Mouse (Mus musculus) stomach, embryonic 15.5 days (tissue): ENCODE results near the gene Schip1. TPM values are rescaled to one million over a fixed set of nuclear protein-coding genes. Genes with fewer than 3 reads are reported as not detected.
A peak's percentile ranks its signal among the peaks of the same experiment; 100 is the strongest.

Experiments
- ATAC-seq: fragments of 200-750 bp; cut with Nextera tagmentation; 2 replicates; pipeline ENCODE4 v1.8.0; 2017; ENCODE audit warnings: low read depth, moderate number of reproducible peaks, moderate TSS enrichment; ENCODE audit not compliant: insufficient read depth, low FRiP score
- H3K27ac ChIP-seq: fragments of 300-500 bp; sonication (generic); 2 replicates; pipeline ENCODE4 v1.5.1; 2015; ENCODE audit warnings: mild to moderate bottlenecking, inconsistent platforms
- H3K27me3 ChIP-seq: fragments of 300-500 bp; sonication (generic); replicated peaks from 2 replicates; pipeline ENCODE4 v1.6.1; 2015; ENCODE audit warnings: inconsistent platforms
- H3K36me3 ChIP-seq: fragments of 300-500 bp; sonication (generic); 2 replicates; pipeline ENCODE4 v1.6.1; 2015; ENCODE audit warnings: inconsistent platforms
- H3K4me1 ChIP-seq: fragments of 300-500 bp; sonication (generic); 2 replicates; pipeline ENCODE4 v1.6.1; 2015; ENCODE audit warnings: inconsistent platforms
- H3K4me2 ChIP-seq: fragments of 300-500 bp; sonication (generic); 2 replicates; pipeline ENCODE4 v1.6.1; 2015; ENCODE audit warnings: mild to moderate bottlenecking, inconsistent platforms
- H3K4me3 ChIP-seq: fragments of 300-500 bp; sonication (generic); replicated peaks from 2 replicates; pipeline ENCODE4 v1.5.1; 2015; ENCODE audit warnings: inconsistent platforms
- H3K9ac ChIP-seq: fragments of 300-500 bp; sonication (generic); 2 replicates; pipeline ENCODE4 v1.6.1; 2015; ENCODE audit warnings: inconsistent platforms
- H3K9me3 ChIP-seq: fragments of 300-500 bp; sonication (generic); 2 replicates; pipeline ENCODE4 v1.6.1; 2016; ENCODE audit warnings: inconsistent platforms
- WGBS: fragments of 180-500 bp; shearing (Covaris S2); methylation state at CpG from one replicate; pipeline ENCODE4 v1.1.7; 2015; 5-methylcytosine and 5-hydroxymethylcytosine counted together
- polyA plus RNA-seq: library from polyadenylated mRNA; unstranded; fragments of >200 nt; fragmentation: Nextera tagmentation; extraction: Ambion mirVana; gene quantifications from 2 replicates; pipeline ENCODE4 v1.2.1, GENCODE M21; 2015

Schip1 gene
- polyA plus RNA-seq, 1 experiment from 2014 or later = 49.4 TPM

GRCm38 (mm10) chr3:68243239-68243638 lies 178.6 kb downstream of the Schip1 start:
- WGBS = 57% methylated on average over 3 of the region's 3 CpGs
- no peak for ATAC-seq
- H3K27me3 ChIP-seq = no peaks in the 10 kb centered on the region
- H3K9me3 ChIP-seq = no peaks in the 10 kb centered on the region
- H3K4me1 ChIP-seq = no peaks in the 10 kb centered on the region
- H3K4me2 ChIP-seq = no peak overlapping the region
- no peak overlapping the region for H3K9ac ChIP-seq
- no peaks in the 10 kb centered on the region for H3K36me3 ChIP-seq
- no peak overlapping the region for H3K27ac ChIP-seq
- H3K4me3 ChIP-seq = no peak overlapping the region

- Histone ChIP-seq H3K36me3 (no peaks in the 10 kb centered on the region), H3K27me3 (no peaks in the 10 kb centered on the region), H3K4me3 (no peak overlapping the region), H3K4me2 (no peak overlapping the region), H3K27ac (no peak overlapping the region), H3K4me1 (no peaks in the 10 kb centered on the region), H3K9ac (no peak overlapping the region), H3K9me3 (no peaks in the 10 kb centered on the region)
- ATAC-seq = peak; percentile 22; the same call in 1 of the 2 replicates
- 57% methylated on average over 4 of the region's 4 CpGs for WGBS
Measured at GRCm38 (mm10) chr3:68246154-68246553, 181.6 kb downstream of the Schip1 start.

- 54% methylated on average over 2 of the region's 2 CpGs for WGBS
- no peaks in the 10 kb centered on the region for H3K4me1 ChIP-seq
- H3K4me3 ChIP-seq = no peak overlapping the region
Measured at GRCm38 (mm10) chr3:68250589-68250988, 186.0 kb downstream of the Schip1 start.

GRCm38 (mm10) chr3:68252335-68252734 lies 187.7 kb downstream of the Schip1 start:
- Histone ChIP-seq H3K27me3 (no peaks in the 10 kb centered on the region), H3K4me3 (no peak overlapping the region), H3K9me3 (no peaks in the 10 kb centered on the region), H3K36me3 (no peaks in the 10 kb centered on the region), H3K4me2 (no peak overlapping the region), H3K9ac (no peak overlapping the region), H3K27ac (no peak overlapping the region), H3K4me1 (no peaks in the 10 kb centered on the region)
- no peak for ATAC-seq
- WGBS = 19% methylated on average over 1 of the region's 1 CpGs

More at GRCm38 (mm10) chr3:68250589-68250988, 186.0 kb downstream of the Schip1 start:
- no peak overlapping the region for H3K4me2 ChIP-seq
- no peaks in the 10 kb centered on the region for H3K36me3 ChIP-seq
- no peak for ATAC-seq
- H3K27ac ChIP-seq = no peak overlapping the region
- H3K27me3 ChIP-seq = no peaks in the 10 kb centered on the region
- no peak overlapping the region for H3K9ac ChIP-seq
- no peaks in the 10 kb centered on the region for H3K9me3 ChIP-seq

GRCm38 (mm10) chr3:68262304-68262703 lies 197.7 kb downstream of the Schip1 start:
- Histone ChIP-seq H3K36me3 (no peaks in the 10 kb centered on the region), H3K9me3 (no peaks in the 10 kb centered on the region), H3K4me3 (no peak overlapping the region), H3K4me2 (no peak overlapping the region), H3K27me3 (no peaks in the 10 kb centered on the region), H3K9ac (no peak overlapping the region), H3K4me1 (no peaks in the 10 kb centered on the region), H3K27ac (no peak overlapping the region)
- no peak for ATAC-seq
- 39% methylated on average over 6 of the region's 6 CpGs for WGBS

GRCm38 (mm10) chr3:68267905-68268304 lies 203.3 kb downstream of the Schip1 start:
- H3K9me3 ChIP-seq = no peaks in the 10 kb centered on the region
- WGBS = 81% methylated on average over 4 of the region's 4 CpGs
- no peak overlapping the region for H3K9ac ChIP-seq
- no peaks in the 10 kb centered on the region for H3K4me1 ChIP-seq
- no peak for ATAC-seq
- H3K36me3 ChIP-seq = no peaks in the 10 kb centered on the region
- H3K4me3 ChIP-seq = no peak overlapping the region
- H3K27me3 ChIP-seq = no peaks in the 10 kb centered on the region
- no peak overlapping the region for H3K4me2 ChIP-seq
- no peak overlapping the region for H3K27ac ChIP-seq

GRCm38 (mm10) chr3:68269251-68269650 lies 204.6 kb downstream of the Schip1 start:
- no peak overlapping the region for H3K4me2 ChIP-seq
- no peak overlapping the region for H3K9ac ChIP-seq
- no peaks in the 10 kb centered on the region for H3K4me1 ChIP-seq
- no peaks in the 10 kb centered on the region for H3K9me3 ChIP-seq
- H3K4me3 ChIP-seq = no peak overlapping the region
- no peak for ATAC-seq
- WGBS = 65% methylated on average over 4 of the region's 4 CpGs
- no peak overlapping the region for H3K27ac ChIP-seq
- H3K27me3 ChIP-seq = no peaks in the 10 kb centered on the region
- H3K36me3 ChIP-seq = no peaks in the 10 kb centered on the region

- H3K27ac ChIP-seq = no peak overlapping the region
- no peaks in the 10 kb centered on the region for H3K36me3 ChIP-seq
- H3K4me2 ChIP-seq = no peak overlapping the region
- 86% methylated on average over 6 of the region's 6 CpGs for WGBS
- H3K9me3 ChIP-seq = no peaks in the 10 kb centered on the region
- H3K4me1 ChIP-seq = no peaks in the 10 kb centered on the region
- no peaks in the 10 kb centered on the region for H3K27me3 ChIP-seq
- H3K9ac ChIP-seq = no peak overlapping the region
- ATAC-seq = no peak
- no peak overlapping the region for H3K4me3 ChIP-seq
Measured at GRCm38 (mm10) chr3:68270246-68270645, 205.6 kb downstream of the Schip1 start.

GRCm38 (mm10) chr3:68271457-68271856 lies 206.9 kb downstream of the Schip1 start:
- Histone ChIP-seq H3K9ac (no peak overlapping the region), H3K4me2 (no peak overlapping the region), H3K4me3 (no peak overlapping the region), H3K27ac (no peak overlapping the region), H3K27me3 (no peaks in the 10 kb centered on the region), H3K9me3 (no peaks in the 10 kb centered on the region), H3K36me3 (no peaks in the 10 kb centered on the region), H3K4me1 (no peaks in the 10 kb centered on the region)
- ATAC-seq = no peak
- 60% methylated on average over 3 of the region's 3 CpGs for WGBS

GRCm38 (mm10) chr3:68271881-68272280 lies 207.3 kb downstream of the Schip1 start:
- 74% methylated on average over 3 of the region's 3 CpGs for WGBS
- no peak for ATAC-seq
- Histone ChIP-seq H3K4me3 (no peak overlapping the region), H3K9ac (no peak overlapping the region), H3K4me2 (no peak overlapping the region), H3K36me3 (no peaks in the 10 kb centered on the region), H3K9me3 (no peaks in the 10 kb centered on the region), H3K27ac (no peak overlapping the region), H3K4me1 (no peaks in the 10 kb centered on the region), H3K27me3 (no peaks in the 10 kb centered on the region)

GRCm38 (mm10) chr3:68282844-68283594 lies 218.4 kb downstream of the Schip1 start:
- 35% methylated on average over 7 of the region's 7 CpGs for WGBS
- Histone ChIP-seq H3K9me3 (no peaks in the 10 kb centered on the region), H3K4me1 (0 out of 2 replicates have a peak, but pooled peaks cover 3% of the 10 kb centered on the region), H3K36me3 (no peaks in the 10 kb centered on the region), H3K9ac (no peak overlapping the region), H3K4me2 (peak overlapping the region; percentile 31), H3K27me3 (no peaks in the 10 kb centered on the region), H3K27ac (no peak overlapping the region), H3K4me3 (no peak overlapping the region)
- ATAC-seq = no peak; the same call in 1 of the 2 replicates

GRCm38 (mm10) chr3:68283595-68283991 lies 219.0 kb downstream of the Schip1 start:
- H3K4me1 ChIP-seq = 0 out of 2 replicates have a peak, but pooled peaks cover 3% of the 10 kb centered on the region
- no peak overlapping the region for H3K4me3 ChIP-seq
- H3K9me3 ChIP-seq = no peaks in the 10 kb centered on the region
- H3K9ac ChIP-seq = no peak overlapping the region
- H3K27me3 ChIP-seq = no peaks in the 10 kb centered on the region
- H3K36me3 ChIP-seq = no peaks in the 10 kb centered on the region
- no peak overlapping the region for H3K27ac ChIP-seq
- WGBS = 39% methylated on average over 10 of the region's 10 CpGs
- H3K4me2 ChIP-seq = peak overlapping the region; percentile 31
- ATAC-seq = no peak
